ENCODE assay signal across 21 mouse cellular contexts in the genomic region with DNA sequence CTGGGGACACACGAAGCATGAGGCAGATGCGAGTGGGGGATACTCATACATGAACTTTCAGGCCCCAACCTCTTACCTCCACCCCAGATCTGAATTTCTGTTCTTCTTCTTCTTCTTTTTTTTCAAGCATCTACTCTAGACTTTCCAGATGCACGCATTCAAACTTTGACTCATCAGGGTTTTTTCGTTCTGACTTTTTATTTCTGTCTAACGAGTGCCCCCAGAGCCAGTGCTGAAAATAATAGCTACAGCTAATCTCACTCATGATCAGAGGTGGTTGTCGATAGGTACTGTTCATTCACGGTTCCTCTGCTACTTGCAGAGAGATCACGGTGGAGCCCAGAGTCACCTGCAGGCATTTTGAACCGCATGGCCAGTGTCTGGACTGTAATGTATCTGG. TPM values are rescaled to one million over a fixed set of nuclear protein-coding genes. Genes with fewer than 3 reads are reported as not detected.
"Had no signal": no experiment of that assay in that cellular context is flagged by ENCODE, and none has a peak within 500 bp of the region (broad histone marks: within the 10 kb centered on the region; RNA-seq: fewer than 3 reads in every experiment).

No protein-coding gene starts in this region.

- H3K9ac ChIP-seq: liver, embryonic 13.5 days; lung, embryonic 14.5 days; midbrain, embryonic 13.5 days; neural tube, embryonic 13.5 days had no signal

- H3K27ac ChIP-seq: kidney, postnatal 0 days; layer of hippocampus, adult 2 months; liver, embryonic 13.5 days; midbrain, embryonic 10.5 days; midbrain, embryonic 13.5 days; neural tube, embryonic 13.5 days had no signal

- DNase-seq: kidney, adult 9 months; kidney, postnatal 25 days; layer of hippocampus, adult 9-11 months; liver, embryonic 13.5 days; lung, embryonic 14.5 days; thymus, adult 2 months; thymus, postnatal 14 days; thymus, postnatal 4 days had no signal

- ATAC-seq: lung, postnatal 0 days; midbrain, embryonic 13.5 days; midbrain, embryonic 16.5 days had no signal

- H3K9me3 ChIP-seq: liver, embryonic 13.5 days; megakaryocyte, embryonic 14.5 days; midbrain, embryonic 10.5 days; midbrain, embryonic 13.5 days; neural tube, embryonic 13.5 days had no signal

- H3K4me3 ChIP-seq: layer of hippocampus, adult 2 months; liver, embryonic 13.5 days; megakaryocyte, embryonic 14.5 days; midbrain, embryonic 10.5 days; midbrain, embryonic 13.5 days; myocyte; neural tube, embryonic 13.5 days had no signal

- H3K36me3 ChIP-seq: liver, embryonic 13.5 days; midbrain, embryonic 10.5 days; midbrain, embryonic 13.5 days; neural tube, embryonic 13.5 days had no signal

- H3K4me1 ChIP-seq: midbrain, embryonic 10.5 days; midbrain, embryonic 13.5 days; neural tube, embryonic 13.5 days had no signal

- H3K27me3 ChIP-seq: liver, embryonic 13.5 days; megakaryocyte, embryonic 14.5 days; midbrain, embryonic 13.5 days; neural tube, embryonic 13.5 days had no signal

RNA-seq across cellular contexts. Expression of a gene that starts 3.1 kb away (rescaled TPM):
- total RNA-seq: layer of hippocampus, adult 2 months had no signal
- polyA plus RNA-seq: myocyte had no signal

RNA-seq across cellular contexts. Expression of a gene that starts 32.1 kb away (rescaled TPM):
- total RNA-seq: layer of hippocampus, adult 2 months; layer of hippocampus, postnatal 25 days; left cerebral cortex, adult 18-20 months; left cerebral cortex, postnatal 36 days had no signal
- polyA plus RNA-seq: kidney, postnatal 0 days; limb, embryonic 11.5 days; liver, embryonic 13.5 days; lung, embryonic 14.5 days; midbrain, embryonic 10.5 days; midbrain, embryonic 13.5 days; midbrain, embryonic 16.5 days; myocyte; neural tube, embryonic 13.5 days had no signal
